Mouse (Mus musculus): ENCODE data around the gene Hoxd1.

Hoxd1 gene

GRCm38 (mm10) chr2:74747661-74748141, 15.1 kb upstream of the Hoxd1 start:
- no peak for DNase-seq (ENCODE audit: extremely low read depth, low read depth, low spot score)

- DNase-seq (ENCODE audit: extremely low read depth, low read depth, low spot score) = no peak
These were observed 14.3 kb upstream of the Hoxd1 start for GRCm38 (mm10) chr2:74748436-74748995.

GRCm38 (mm10) chr2:74749337-74750121, 13.3 kb upstream of the Hoxd1 start:
- DNase-seq (ENCODE audit: extremely low read depth, low read depth, low spot score) = no peak

- DNase-seq (ENCODE audit: extremely low read depth, low read depth, low spot score) = no peak
These were observed 12.0 kb upstream of the Hoxd1 start for GRCm38 (mm10) chr2:74750731-74751250.

GRCm38 (mm10) chr2:74751861-74752260, 10.9 kb upstream of the Hoxd1 start:
- no peak for DNase-seq (ENCODE audit: extremely low read depth, low read depth, low spot score)

GRCm38 (mm10) chr2:74752431-74753174, 10.2 kb upstream of the Hoxd1 start:
- no peak for DNase-seq (ENCODE audit: extremely low read depth, low read depth, low spot score)

GRCm38 (mm10) chr2:74753175-74753523, 9.6 kb upstream of the Hoxd1 start:
- DNase-seq (ENCODE audit: extremely low read depth, low read depth, low spot score) = no peak

GRCm38 (mm10) chr2:74753711-74754110, 9.1 kb upstream of the Hoxd1 start:
- no peak for DNase-seq (ENCODE audit: extremely low read depth, low read depth, low spot score)

GRCm38 (mm10) chr2:74760146-74760545, 2.6 kb upstream of the Hoxd1 start:
- DNase-seq (ENCODE audit: extremely low read depth, low read depth, low spot score) = no peak

- no peak for DNase-seq (ENCODE audit: extremely low read depth, low read depth, low spot score)
These were observed 839 bp upstream of the Hoxd1 start for GRCm38 (mm10) chr2:74761941-74762340.

- no peak for DNase-seq (ENCODE audit: extremely low read depth, low read depth, low spot score)
These were observed 510 bp downstream of the Hoxd1 start for GRCm38 (mm10) chr2:74763245-74763735.

- no peak for DNase-seq (ENCODE audit: extremely low read depth, low read depth, low spot score)
These were observed 1.2 kb downstream of the Hoxd1 start for GRCm38 (mm10) chr2:74763976-74764375.

GRCm38 (mm10) chr2:74774359-74774758, 11.6 kb downstream of the Hoxd1 start:
- no peak for DNase-seq (ENCODE audit: extremely low read depth, low read depth, low spot score)

- DNase-seq (ENCODE audit: extremely low read depth, low read depth, low spot score) = no peak
These were observed 14.9 kb downstream of the Hoxd1 start for GRCm38 (mm10) chr2:74777536-74778275.

GRCm38 (mm10) chr2:74781386-74781785, 18.6 kb downstream of the Hoxd1 start:
- no peak for DNase-seq (ENCODE audit: extremely low read depth, low read depth, low spot score)

- DNase-seq (ENCODE audit: extremely low read depth, low read depth, low spot score) = no peak
These were observed 32.8 kb downstream of the Hoxd1 start for GRCm38 (mm10) chr2:74795531-74795930.

- DNase-seq (ENCODE audit: extremely low read depth, low read depth, low spot score) = no peak
These were observed 45.7 kb downstream of the Hoxd1 start for GRCm38 (mm10) chr2:74808431-74808830.
